Mouse (Mus musculus): ENCODE measurements around the gene Nav1.
A peak's percentile ranks its signal among the peaks of the same experiment; 100 is the strongest.
"Not testable (repeated sequence)": the region's sequence is repeated elsewhere in the genome, so short reads cannot be mapped to it uniquely, and the experiment has no call there.

Nav1 gene

DNA sequence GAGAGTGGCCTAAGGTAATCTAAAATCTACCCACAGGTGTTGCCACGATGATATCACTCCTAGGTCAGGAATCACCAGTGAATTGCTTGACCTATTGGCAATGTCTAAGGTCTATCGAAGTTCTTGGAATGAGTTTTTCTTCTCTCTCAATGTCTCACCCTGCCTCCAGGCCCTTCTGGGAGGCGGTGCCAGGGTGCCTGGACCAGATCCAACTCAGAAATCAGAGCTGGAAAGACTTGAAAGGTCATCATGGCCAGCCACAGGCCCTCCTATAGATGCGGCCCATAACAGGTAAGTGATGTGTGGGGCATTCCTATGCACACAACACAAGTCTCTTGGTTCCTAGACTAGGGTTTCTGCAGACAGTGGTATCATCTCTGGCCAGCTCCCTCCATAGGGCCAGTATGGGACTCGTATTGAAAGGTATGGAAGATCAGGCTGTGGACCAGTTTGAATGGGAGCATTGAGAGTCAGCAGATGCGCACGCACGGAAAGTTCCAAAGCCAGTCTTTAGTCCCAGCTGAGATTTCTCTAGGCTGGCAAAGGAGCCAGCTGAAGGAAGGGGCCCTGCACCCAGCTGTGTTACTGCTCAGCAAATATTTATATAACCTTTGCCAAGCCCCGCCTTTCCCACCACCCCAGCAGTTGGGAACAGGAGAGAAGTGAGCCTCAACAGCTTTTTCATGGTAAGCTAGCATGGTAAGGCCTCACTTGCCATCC is 92.0 kb downstream of the Nav1 start:
- DNase-seq = no peak

DNA sequence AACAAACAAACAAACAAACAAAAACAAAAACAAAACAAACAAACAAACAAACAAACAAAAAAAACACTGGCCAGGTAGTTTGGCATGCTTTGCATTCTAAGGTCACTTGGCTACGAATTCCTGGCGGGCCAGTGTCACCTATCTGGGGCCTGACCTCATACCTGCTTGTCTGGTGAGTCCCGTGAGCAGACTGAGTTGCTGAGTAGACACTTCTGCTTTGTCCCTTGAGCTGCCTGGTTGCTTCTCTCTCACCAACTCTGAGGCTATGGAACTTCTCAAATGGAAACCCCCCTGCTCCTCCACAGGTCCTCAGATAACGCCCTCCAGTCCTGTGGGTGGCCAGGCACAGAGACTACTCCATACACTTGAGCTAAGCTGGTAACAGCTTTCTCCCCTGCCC is 93.0 kb downstream of the Nav1 start:
- DNase-seq = no peak

DNA sequence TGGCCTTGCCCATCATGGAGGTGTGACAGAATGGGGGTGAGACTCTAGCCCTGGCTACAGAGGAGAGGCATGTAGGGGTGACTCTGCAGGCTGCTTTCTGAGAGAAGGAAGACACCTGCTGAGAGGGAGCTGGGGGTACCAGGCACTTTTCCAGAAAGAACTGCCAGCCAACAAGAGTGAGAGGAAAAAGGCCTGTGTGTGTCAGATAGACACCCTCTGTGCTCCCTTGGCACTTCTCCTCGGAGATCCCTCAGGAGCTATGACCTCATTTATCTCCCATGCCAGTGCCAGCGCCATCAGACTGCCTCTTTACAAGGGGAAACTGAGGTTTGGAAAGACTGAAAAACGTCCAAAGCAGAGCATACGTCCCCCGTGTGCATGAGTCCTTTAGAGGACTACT is 93.6 kb downstream of the Nav1 start:
- no peak for DNase-seq

DNA sequence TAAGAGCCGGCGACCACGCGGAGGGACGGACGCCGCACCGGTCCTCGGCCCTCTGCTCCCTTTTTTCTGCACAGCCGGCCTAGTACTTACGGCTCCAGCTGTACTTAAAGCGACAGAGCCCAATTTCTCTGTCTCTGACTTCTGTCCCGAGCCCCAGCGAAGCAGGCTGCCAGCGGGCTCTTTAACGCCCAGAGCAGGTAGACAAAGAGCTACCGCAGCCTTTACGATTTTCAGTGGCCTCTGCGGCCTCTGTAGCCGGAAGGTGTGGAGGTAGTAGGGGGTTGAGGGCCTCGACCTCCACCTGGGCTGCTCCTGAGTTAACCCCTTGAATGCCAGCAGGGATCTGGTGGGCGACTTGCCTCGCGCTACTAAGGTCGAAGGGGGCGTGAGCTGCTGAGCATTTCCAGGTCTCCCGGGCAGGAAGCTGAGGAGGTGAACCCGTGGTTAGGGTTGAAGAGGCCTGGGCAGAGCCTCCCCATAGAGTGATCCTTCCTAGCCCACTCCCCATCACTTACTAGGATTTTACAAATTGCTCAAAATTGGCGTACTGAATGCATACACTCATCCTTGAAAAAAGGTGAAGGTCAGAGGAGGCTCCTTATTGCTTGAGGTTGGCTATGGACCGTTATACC is 96.6 kb downstream of the Nav1 start:
- DNase-seq = peak; percentile 7

DNA sequence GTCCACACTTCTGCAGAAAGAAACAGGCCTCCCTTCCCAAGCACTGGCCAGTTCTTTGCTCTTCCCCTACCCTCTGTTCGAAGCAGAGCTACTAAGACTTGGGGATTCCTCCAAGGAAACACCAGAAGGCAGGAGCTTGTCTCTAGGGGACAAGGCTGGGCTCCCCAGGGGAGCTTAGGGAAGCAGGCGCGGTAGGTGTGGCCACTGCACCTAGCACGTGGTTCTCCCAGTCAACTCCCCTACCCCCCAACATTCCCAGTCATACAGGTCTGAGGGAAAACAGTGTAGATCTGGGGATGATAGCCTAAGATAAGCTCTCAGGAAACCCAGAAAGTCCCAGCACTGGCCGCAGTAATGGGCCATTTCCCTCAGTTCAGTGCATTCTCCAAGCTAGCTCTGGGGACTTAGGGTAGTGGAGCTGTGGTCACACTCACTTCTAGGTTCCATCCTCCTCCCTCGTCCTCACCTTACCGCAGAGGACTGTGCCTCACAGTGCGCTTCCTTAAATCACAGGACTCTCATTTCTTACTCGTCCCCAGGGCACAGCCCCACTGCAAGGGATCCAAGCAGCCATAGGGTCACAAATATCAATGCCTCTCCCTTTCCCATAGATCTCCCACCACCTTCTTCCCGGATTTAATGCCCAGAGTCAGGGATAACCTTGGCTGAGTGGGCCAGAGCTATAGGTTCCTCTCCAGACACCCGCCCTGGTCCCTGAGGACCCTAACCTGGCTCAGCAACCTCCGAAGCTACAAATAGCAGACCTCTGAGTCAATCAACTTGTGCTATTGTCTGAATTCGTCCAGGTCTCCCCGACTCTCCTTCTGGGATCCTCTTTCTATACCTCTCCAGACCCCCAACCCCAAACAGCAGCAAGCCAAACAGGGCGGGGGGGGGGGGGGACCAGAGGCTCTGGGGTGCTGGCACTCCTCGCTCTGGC is 97.7 kb downstream of the Nav1 start:
- DNase-seq = no peak

DNA sequence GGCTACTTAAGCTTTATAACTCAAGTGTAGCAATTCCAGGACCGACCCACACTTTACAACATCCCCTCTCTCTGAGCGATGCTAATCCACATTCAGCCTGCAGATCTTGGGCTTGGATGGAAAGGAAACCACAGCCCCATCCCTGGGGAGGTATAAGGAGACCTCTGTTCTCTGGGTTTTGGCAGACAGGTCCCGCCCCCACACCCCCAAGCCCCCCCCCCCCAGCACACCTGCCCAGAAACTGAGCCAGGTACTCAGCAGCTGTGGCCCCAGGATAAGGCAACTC is 98.8 kb downstream of the Nav1 start:
- DNase-seq = no peak

DNA sequence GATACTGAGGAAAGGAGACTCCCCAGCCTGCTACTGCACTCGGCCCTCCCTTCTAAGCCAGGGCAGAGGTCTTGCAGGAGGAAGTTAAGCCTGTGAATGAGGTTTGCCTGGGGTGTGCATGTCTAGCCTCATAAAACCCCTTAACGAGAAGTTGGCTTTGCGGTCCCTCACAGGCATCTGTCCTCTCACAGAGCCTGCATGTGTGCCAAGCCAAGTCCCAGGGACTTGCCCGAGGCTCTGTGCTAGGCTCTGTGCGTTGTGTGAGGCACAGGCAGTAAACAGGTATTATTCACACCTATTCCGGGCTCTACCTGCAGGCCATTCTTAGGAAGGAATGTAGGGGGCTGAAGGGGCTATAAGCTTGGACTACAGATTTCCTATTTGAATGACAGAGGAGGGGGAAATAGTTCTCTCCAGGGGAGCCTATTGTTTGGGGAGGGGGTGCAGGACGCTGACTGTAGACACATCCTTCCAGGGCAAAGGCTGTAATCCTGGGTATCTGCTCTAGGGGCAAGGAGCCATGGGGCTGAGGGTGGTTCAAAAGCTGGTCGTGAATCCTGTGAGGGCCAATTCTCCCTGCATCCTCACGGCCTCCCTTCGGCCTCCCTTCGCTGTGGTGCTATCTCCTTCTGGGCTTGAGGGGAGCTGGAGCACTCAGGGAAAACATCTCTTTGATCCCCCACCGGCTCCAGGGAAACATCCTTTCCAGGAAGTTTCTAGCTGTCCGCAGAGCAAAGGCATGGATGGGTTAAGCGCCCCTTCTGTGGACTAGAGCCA is 99.3 kb downstream of the Nav1 start:
- DNase-seq = no peak

DNA sequence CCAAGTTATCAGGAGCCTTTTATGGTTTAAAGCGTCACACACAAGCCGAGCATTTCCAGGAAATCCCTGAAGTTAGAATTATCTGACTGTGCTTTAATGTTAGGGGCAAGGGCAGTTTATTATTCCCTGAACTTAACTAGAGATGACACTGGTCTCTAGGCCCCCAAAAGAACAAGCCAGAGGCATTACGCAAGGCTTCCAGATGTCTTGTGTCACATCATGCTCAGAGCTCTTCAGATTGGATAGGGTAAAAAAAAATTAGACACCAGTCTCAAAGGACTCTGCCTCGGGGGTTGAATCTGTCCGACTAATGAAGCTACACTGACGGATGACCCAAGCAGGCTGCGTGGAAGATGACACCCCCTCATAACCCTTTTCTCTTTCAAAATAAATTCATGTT is 101.6 kb downstream of the Nav1 start:
- DNase-seq = no peak

DNA sequence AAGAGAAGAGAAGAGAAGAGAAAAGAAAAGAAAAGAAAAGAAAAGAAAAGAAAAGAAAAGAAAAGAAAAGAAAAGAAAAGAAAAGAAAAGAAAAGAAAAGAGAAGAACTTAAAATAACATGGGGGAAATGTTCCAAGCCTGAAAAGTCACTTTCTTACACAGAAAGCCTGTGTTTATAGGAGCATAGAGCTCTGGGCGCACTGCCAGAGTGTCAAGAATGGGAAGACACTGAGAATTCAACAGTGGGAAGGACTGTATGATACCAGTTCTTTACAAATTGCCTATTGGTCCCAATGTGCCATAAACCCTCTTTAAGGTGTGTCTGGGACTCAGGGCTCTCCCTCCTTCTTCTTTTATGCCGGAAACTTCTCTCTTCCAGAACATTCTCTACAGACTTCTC is 103.7 kb downstream of the Nav1 start:
- no peak for DNase-seq

DNA sequence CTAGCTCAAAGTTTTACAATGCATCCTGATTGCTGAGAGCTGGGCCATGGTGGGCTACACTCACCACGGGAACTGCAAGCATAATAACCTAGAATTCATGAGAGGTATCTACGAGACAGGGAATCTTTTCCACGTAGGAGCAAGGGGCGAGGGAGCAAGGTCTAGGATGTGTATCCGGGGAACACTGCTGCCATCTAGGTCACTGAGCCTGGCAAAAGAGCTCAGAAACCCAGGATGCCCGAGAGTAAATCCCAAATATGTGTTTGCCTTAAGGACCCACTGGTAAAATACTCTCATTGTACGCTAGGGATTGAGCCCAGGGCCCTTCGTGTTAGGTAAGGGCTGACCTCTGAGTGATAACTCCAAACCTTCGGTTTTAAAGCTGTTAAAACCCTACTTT is 104.3 kb downstream of the Nav1 start:
- no peak for DNase-seq

DNA sequence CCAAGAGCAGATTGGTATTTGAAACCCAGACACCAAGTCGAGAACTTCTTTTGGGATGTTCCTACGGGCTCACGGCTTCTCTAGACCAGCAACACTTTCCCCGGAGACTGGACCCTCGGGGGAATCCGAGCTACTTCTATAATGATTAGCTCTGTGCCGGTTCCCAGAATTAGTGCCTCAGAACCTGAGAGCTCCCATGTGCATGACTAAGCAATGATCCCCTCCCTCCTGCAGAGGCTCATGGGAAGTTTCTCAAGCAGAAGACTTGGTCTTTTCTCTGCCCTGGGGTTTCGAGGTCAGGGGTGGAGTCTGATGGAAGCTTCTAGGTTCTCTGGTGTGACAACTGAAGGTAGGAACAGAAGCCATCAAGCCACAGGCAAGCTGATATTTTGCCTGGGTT is 105.0 kb downstream of the Nav1 start:
- no peak for DNase-seq

DNA sequence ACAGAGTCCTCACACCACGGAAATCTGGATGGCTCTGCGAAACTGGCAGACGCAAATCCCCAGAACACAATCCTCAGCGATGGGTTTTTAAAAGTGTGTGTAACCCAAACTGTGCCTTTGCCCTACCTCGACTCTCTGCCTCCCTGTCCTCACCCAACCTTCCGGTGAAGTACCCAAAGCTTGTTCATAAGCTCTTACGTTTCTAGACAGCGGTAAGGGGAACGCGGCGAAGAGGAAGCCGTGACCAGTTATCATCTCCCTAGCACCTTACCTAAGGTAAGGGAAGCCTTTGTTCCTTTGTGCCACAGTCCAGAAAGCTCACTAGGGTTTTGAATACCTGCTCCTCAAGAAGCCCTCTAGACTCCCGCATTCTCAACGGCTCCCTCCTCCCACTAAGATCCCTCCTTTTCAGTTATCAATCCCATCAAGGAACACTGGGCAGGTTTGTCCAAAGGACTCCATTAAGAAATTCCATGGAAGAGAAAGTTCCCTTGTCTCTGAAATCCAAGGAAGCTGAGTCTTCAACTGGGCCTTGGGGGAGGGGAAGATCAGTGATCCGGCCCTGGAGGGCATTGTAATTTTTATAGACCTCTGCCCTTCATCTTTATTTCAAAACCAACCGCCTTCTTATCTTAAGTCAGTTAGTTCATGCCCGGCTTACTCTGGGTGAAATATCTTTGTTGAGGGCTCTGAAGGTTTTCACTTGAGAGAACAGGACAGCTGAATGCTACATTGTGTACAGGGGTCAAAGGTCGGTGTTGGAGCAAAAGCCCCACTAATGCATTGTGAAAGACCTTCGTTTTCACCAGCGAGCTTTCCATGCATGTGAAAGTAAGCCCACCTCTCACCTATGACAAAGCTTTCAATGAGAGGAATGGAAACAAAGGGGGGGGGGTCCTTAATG is 108.4 kb downstream of the Nav1 start:
- no peak for DNase-seq

DNA sequence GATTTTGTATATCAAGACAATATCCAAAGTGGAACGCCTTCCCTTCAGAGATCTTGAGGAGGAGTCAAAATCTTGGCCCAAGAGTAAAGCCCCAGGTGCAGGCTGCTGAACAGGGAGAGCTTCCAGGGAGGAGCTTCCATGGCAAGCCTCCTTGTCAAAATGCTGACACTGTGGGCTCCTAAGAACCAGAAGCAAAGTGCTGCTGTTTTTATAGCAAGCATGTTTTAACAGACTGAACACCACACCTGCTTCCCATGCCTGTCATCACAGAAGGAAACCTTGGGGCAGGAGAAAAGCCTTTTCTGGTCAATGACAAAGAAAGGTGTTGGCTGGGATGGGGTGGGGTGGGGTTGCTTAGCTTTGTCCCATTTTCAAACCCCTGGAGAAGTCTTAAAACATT is 112.0 kb downstream of the Nav1 start:
- no peak for DNase-seq

DNA sequence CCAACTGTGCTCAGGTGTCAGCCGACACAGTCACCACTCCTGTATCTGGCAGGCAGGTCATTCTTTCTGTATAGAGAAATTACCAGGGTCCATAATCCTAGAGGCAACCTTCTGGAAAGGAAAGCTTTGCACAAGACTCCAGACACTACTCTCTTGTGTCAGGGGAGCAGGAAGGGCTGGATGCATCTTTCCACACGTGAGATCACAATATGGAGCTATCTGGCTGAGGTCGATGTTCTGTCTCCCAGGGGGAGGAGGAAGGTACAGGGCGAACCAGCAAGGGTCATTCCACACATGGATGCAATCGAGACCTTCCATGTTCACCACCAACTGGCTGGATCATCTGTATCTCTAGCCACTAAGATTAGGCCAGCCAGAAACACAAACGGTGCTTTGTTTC is 113.2 kb downstream of the Nav1 start:
- no peak for DNase-seq

DNA sequence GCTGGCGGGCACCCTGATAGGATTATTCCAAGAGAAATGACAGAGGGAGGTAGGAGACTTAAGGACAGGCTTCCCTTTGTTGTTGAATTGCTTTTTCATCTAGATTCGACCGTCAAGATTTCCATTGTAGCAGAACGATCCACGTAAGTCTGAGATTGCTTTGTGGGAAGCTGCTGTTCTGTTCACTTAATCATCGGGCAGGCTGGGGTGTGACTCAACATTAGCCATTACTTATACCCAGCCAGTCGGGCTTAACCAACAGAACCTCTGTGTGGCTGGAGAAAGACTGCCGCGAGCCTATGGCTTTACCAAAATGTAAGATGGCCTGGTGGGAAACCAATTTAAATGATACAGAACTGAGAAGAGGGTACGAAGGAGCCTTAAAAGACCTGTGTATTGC is 114.7 kb downstream of the Nav1 start:
- DNase-seq = no peak

DNA sequence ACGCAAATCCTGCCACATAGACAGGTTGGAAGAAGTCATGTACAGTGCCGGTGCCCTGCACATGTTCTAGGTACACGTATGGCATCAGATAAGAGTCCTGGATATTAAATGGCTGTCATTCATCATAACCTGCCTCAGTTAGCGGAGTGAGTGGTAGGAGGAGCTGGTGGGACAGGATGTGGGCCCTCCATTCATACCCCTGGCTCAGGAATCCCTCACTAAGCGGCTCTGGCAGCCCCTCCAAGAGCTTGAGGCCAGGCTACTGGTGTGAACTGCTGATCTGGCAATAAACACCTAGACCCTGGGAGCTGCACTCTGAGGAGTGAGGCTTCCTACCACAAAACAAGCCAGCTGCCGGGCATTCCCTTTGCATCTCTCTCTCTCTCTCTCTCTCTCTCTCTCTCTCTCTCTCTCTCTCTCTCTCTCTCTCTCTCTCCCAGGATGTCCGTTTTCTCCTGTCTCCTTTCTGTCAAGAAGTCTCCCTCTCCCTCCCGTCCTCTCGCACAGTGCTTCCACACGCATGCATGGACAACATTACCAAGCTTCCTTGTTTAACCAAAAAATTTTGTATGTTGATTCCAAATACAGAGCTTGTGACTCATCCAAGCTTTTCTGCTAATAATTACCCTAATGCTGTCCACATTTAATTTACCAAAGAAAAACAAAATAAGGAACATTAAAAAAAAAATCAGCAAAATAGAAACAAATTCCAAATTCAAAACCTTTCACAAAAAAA is 116.0 kb downstream of the Nav1 start:
- no peak for DNase-seq

DNA sequence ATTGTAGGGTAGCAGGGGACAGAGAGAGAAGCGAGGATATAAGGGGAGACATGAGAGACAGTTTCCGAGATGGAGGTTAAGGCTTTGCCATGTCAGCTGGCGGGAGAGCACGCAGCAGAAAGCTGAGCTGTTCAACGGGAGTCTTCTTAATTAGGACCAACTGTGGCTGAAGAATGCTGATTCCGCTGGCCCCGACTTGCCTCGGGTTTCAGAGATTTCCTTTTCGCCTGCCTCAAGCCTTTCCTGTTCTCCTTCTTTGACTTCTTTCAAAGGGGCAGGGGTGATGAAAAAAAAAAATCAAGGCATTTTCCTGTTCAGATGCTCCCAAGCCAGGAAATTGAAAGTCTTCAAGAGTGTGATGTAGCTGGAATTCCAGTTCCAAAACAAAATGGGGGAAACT is 118.2 kb downstream of the Nav1 start:
- no peak for DNase-seq

DNA sequence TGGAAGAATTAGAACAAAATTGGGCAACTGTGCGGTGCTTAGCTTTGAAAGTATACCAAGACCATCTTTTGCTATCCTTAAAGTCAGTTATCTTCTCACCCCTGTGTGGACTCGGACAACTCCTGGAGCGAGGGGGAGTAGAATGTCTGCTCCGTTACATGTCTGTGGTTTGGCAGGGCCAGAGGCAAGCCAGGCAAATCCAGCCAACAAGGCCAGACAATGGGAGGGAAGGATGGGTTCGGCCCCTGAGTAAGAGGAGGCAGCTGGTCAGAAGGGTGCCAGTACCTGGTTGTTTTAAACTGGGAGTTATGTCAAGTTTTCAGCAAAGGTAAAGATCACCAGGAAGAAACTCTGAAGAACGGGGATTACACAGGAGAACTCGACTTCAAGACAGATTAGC is 121.9 kb downstream of the Nav1 start:
- no peak for DNase-seq

DNA sequence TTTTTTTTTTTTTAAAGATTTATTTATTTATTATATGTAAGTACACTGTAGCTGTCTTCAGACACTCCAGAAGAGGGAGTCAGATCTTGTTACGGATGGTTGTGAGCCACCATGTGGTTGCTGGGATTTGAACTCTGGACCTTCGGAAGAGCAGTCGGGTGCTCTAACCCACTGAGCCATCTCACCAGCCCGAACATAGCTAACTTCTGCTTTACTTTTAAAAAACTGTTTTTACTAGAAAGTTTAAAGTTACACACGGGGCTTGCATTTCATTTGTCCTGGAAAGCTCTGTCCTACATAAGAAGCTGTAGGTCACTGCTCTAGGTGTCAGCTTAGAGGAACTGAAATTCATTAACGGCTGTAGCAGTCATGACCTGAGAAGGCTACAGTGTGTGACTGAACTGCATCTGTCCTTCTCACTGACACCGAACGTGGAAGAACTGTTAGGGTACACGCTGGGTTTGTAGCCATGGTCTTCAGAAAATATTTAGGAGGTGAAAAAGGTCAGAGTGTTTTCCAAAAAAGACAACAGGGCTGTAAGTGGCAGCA is 122.5 kb downstream of the Nav1 start:
- not testable (repeated sequence) for DNase-seq

DNA sequence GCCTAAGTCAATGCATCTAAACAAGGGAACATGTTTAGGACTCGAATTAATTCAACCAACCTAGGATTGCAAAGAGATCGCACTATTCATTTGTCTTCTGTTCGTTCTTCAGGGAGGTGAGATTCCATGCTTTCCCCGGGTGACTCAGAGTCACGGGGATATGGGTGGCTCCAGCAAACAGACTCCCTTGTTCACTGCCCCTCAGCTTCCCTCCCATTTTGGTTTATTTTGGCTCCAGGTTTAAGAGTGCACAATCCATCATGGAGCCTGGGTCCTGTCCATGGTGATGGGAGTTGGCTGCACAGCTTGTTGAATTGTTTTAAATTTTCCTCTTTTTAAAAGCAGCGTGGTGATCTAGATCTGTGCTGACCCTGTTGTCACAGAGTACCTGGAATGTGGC is 123.1 kb downstream of the Nav1 start:
- no peak for DNase-seq

DNA sequence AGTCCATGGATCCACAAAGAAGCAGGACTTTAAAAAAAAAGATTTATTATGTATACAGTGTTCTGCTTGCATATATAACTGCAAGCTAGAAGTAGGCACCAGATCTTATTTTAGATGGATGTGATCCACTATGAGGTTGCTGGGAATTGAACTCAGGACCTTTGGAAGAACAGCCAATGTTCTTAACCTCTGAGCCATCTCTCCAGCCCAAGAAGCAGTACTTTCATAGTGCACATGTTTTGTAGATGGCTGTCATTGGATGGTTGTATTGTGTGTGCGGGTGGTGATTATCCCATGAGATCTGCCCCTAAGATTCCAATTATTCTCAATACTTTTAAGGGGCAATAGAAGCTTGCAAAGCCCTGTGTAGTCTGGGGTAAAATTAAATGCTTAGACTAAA is 124.4 kb downstream of the Nav1 start:
- DNase-seq = no peak

Measured in cerebellum, adult 11 months (tissue).